Mouse (Mus musculus) thymus, adult 2 months (tissue): ENCODE data around the gene Glod5.

ENCODE experiments used
- CTCF ChIP-seq: fragments of 200-500 bp; IDR thresholded peaks from 2 replicates; pipeline ENCODE4 v1.5.1; 2012; ENCODE audit warnings: mild to moderate bottlenecking, control low read depth, low read length, moderate library complexity, borderline replicate concordance; ENCODE audit not compliant: control insufficient read depth, poor library complexity, insufficient read depth; ENCODE audit errors: extremely low read depth
- POLR2A ChIP-seq: fragments of 200-500 bp; IDR thresholded peaks from 2 replicates; pipeline ENCODE4 v1.6.1; 2012; ENCODE audit warnings: mild to moderate bottlenecking, low read length, control low read depth, moderate library complexity; ENCODE audit not compliant: control insufficient read depth, poor library complexity, insufficient read depth; ENCODE audit errors: extremely low read depth

DNA sequence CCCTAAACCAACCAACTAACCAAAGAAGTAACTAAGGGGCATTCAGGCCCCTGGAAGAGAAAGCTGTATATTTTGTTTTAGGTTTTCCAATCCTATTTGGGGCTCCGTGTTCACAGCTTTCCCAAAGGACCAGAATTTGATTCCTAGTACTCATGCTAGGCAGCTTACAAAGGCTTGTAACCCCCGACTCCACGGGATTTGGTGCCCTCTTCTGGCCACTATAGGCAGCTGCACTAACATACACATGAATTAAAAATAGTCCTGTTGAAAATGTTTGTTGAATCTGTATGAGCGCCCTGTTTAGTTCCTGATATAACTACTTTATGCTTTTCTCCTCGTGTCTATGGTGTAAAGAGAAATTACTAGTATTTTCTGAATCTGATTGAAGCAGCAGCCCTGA is 1.1 kb downstream of the Glod5 start:
- TF ChIP-seq CTCF = no peak
- TF ChIP-seq POLR2A = no peak
